Mouse (Mus musculus): ENCODE results near the gene Olfr960.

Olfr960 gene

DNA sequence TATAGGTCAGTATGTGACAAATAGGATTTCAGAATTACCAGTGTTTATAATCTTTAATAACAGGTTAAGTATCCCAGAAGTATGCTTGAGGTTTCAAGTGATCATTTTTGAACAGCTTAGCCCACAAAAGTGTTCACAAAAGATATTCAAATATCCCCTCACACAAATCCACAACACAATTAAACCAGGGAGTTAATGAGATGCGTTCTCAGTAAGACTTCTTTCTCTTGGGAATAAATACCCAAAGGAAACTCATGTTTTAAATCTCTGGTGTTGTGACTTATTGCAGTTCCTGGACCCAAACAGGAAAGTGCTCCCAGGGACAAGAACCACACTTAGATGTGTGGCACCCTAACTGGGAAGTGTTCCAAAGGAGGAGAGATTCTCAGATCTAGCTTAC lies at the start of gene Olfr960:
Gene Olfr960, plus strand, starts transcription at position 301 of the 400 bp plus-strand sequence.
- DNase-seq (ENCODE audit: low read depth, low spot score), result no peak

DNA sequence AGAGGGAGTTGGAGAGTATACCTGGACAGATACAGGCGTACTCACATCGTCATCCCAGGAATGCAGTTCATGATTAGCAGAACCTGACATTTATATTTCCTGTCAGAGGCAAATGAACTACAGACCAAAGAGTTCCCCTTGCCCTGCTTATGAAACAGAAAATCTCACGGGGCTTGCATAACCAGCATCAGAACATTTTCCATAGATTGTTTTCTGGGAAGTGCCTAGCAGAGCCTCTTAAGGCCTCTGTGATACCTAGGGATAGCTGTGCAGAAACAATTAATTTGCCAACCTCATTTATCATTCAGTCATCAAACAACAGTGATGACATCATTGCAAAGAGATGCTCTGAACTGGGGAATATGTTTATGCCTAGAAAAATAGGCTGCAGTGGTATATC lies 45.7 kb upstream of the Olfr960 start, which contains the start of gene Olfr959:
Gene Olfr959, minus strand, starts transcription at position 101 of the 400 bp plus-strand sequence.
- DNase-seq (ENCODE audit: low read depth, low spot score), result no peak

DNA sequence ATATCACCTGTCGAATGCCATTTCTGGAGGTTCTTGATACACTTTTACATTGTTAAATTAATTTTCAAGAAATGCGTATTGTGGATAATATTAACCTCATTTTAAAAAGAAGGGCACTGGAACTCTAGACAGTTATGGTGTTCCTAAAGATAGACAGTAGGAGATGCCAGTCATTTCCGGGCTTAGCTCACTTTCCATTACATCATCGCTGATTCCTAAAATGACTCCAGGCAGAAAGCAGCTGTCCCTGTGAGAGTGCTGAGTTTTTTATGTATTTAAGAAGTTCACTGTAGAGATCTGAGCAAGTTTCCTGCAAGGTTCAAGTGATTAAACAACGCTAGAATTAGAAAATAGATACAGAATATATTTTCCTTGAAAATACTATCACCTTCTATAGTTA lies 44.1 kb upstream of the Olfr960 start:
- DNase-seq (ENCODE audit: low read depth, low spot score), result no peak

DNA sequence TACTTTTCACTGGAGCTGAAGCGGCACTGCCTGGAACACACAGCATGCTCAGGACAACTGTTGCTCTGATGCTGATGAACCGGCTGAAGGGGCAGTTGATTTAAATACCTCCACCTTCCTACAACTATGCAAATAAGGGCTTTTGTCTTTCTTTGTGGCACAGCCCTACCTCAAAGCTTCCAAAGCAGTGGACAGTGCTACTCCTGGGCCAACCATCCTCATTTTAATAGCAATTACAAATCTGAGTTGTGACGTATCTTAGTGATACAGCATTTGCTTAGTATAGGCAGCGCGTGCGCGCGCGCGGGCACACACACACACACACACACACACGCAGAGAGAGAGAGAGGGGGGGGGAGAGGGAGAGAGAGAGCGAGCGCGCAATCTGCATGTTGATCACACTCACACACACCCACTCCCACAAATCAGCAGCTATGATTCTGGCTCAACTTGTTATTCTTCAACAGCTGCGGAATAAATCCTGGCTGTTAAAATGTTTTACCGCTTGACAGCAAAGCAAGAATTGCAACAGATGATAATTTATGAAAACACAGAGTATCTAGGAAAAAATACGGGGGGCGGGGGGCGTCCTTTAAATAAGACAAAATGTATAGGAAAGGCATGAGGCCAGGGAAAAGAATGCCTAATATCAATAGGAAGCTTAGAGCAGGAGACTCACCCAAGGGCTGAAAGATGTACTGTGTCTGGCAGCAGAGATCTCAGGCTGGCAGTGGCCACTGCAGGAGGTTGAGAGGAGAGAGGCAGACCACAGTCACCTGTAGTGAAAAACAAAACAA lies 18.4 kb upstream of the Olfr960 start:
- no peak for DNase-seq (ENCODE audit: low read depth, low spot score)

DNA sequence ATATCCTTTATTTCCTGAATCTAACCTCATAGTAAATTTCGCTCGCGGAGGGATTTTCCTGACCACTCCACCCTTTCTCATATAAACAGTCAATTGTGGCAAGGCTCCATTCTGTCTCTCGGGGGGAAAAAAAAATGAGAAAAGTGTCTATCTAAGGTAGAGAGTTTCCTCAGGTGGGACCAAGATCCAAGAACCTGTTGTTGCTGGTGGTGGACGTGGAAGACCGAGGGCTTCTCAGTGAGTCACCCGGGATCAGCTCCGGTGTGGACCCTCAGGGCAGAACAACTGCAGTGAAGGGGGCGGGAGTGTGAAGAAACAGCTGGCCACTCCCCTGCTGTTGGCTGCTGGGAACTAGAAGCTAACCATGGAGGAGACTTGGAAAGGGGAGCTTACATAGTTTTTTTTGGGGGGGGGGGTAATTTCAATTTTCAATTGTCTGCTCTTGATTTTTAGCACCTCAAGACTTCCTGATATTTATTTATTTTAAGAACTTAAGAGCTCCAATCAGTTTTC lies 17.8 kb upstream of the Olfr960 start:
- no peak for DNase-seq (ENCODE audit: low read depth, low spot score)

DNA sequence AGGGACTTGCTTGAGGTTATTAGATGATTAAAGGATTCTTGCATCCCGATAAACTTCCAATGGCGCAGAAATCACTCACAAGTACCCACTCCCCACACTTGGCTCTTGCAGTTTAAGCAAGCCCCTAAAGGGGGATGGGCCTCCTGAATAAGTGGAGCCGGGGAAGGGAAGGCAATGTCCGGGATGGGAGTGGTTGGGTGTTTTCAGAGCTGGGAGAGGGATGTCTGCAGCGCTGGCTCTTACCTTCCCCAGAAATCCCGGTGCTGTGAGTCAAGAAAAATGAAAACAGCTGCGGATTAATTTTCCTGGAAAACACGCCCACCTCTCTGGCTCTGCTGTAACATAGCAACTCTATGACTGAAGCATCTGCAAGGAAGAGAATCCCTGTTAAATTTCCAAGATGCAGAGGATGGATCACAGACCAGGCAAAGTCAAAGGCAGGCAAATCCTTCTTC lies 17.1 kb upstream of the Olfr960 start, which contains the start of gene AW551984:
Gene AW551984, minus strand, starts transcription at position 405 of the 455 bp plus-strand sequence.
- no peak for DNase-seq (ENCODE audit: low read depth, low spot score)

DNA sequence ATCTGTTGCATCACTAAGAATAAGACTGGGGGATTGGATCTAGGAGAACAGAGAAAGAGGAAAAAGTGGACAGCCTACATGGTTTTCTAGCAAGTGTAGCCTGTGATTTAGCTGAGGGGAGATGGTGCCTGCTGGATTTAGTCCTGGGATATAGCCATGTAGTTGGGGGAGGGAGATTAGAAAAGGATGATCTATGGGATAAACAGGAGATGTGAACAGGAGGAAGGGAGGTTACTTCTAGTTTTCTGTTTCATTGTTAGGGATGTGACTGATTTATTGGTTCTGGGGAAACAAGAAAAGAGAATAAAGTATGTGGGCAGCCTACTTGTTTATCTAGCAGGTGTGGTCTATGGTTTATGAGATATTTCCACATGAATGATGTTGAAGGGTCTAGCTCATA lies 12.7 kb upstream of the Olfr960 start:
- DNase-seq (ENCODE audit: low read depth, low spot score), result no peak

DNA sequence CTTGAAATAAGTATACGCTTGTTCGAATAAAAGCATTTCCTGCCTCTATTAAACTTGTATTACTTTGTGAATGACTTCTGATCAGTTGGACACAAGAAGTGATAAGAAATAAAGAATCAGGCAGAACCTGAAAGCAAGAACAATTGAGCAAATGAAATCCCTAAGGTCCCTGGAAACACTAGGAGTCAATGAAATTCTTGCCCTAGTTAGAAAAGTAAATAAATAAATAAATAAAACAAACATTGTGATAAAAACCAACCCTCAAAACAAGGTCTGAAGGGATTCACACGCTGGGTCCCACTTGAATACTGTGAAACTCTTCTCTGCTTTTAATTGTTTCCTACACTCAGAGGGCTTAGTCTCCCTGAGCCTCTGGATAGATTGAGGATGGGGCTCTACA lies 10.8 kb upstream of the Olfr960 start, which contains the start of gene Olfr148:
Gene Olfr148, plus strand, starts transcription at position 301 of the 400 bp plus-strand sequence.
- no peak for DNase-seq (ENCODE audit: low read depth, low spot score)

DNA sequence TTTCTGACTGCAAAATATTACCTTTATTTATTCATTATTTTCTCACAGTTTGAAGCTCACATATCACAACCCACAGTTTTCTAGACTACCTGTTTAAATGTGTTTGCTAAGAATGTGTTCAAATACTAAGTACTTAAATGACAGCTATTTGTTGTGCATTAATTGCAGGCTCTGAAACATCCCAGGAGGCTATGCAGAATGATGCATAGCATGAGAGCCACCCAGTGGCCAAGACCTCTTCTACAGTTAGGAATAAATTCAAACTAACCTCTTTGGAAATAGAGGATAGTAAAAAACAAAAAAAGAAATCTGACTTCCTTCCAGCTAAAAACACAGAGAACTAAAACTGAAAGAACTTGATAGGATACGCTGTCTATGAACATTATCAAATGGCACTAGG lies 9.2 kb upstream of the Olfr960 start:
- DNase-seq (ENCODE audit: low read depth, low spot score), result no peak

DNA sequence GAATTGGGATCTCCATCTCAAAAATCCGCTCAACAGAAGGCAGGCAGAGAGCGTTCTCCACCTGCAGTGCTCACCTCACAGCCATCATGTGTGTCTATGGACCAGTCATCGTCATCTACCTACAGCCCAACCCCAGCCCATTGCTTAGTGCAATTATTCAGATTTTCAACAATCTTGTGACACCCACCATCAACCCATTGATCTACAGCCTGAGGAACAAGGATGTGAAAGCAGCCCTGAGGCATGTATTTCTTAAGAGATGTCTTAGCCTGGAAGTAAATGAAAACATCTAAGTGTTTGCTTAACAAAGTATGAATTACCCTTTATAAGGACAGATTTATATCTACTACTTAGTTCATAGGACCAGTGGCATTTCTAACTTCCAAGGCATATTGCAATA lies 2.6 kb downstream of the Olfr960 start:
- DNase-seq (ENCODE audit: low read depth, low spot score), result no peak

DNA sequence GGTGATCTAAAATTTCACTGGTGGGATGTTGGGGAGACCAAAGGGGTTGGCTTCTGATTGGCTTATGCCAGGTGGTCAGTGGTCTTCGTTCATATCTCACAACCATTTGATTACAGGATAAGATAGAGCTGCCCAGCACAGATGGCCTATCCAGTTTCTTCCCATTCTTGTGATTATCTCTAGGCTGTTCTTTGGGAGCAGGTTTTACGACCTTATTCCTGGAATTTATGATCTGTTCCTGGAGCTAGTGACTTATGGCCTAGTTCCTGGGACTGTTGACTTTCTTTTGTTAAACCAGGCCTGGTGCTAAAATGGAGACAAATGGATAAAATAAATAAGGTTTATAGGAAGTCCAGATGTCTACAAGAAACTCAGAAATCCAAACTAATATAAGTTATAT lies 3.5 kb downstream of the Olfr960 start:
- DNase-seq (ENCODE audit: low read depth, low spot score), result no peak

DNA sequence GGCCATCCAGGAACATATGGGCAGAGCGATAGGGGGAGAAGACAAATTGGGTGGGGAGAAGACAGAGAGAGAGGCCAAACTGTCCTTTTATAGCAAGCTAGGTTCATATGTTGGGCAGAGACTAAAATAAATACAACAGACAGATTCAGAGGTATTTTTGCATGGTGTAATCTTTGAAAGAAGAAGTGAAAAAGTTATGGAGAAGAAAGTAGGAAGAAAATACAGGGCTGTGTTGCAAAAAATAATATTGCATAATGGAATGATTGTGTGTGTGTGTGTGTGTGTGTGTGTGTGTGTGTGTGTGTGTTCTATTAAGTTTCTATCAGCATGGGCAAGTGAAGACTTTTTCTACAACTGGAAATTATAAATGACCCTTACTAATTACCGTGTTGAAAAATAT lies 7.9 kb downstream of the Olfr960 start:
- no peak for DNase-seq (ENCODE audit: low read depth, low spot score)

DNA sequence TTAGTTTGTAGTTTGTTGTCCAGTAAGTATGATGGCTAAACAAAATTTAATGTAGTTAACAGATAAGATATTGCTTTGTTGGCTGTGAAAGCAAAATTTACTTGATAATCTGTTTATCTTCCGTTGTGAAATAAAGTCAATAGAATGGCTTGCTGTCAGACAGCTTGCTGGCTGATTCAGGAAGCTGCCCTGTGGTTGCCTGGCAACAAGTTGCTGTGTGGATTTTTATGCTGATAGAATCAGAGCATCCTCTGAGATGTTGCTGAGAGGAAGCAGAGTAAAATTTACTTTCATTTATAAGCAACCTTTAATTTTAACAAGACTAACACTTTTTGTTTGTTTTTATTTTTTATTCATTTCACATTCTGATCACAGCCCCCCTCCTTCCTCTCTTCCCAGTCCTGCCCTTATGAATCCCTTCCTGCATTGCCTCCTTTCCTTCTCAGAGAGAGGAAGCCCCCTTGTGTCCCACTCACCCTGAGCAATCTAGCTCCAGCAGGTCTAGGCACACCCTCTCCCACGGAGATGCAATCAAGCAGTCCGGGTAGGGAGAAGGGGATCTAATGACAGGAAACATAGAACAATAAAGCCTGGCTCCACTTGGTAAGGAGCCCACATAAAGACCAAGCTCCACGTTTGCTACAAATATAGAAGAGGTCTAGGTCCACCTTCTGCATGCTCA lies 12.9 kb downstream of the Olfr960 start:
- DNase-seq (ENCODE audit: low read depth, low spot score), result no peak

DNA sequence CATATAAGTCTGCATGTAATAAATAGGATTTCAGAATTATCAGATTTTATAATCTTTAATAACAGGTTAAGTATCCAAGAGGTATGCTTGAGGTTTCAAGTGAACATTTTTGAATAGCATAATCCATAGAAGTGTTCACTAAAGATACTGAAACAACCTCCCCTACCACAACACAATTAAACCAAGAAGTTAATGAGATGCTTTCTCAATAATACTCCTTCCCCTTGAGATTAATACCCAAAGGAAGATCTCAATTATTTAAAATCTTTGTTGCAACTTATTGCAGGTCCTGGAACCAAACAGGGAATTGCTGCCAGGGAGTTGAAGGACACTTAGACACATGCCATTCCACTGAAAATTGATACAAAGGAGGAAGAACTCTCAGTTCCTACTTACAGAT lies 23.6 kb downstream of the Olfr960 start, which contains the start of gene Olfr961:
Gene Olfr961, plus strand, starts transcription at position 301 of the 400 bp plus-strand sequence.
- DNase-seq (ENCODE audit: low read depth, low spot score), result no peak

DNA sequence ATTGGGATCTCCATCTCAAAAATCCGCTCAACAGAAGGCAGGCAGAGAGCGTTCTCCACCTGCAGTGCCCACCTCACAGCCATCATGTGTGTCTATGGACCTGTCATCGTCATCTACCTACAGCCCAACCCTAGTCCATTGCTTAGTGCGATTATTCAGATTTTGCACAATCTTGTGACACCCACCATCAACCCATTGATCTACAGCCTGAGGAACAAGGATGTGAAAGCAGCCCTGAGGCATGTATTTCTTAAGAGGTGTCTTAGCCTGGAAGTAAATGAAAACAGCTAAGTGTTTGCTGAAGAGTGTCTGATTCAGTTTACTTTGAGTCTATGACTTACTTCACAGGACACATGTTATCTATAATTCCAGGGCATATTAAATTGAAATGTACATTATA lies 26.2 kb downstream of the Olfr960 start:
- DNase-seq (ENCODE audit: low read depth, low spot score), result no peak

DNA sequence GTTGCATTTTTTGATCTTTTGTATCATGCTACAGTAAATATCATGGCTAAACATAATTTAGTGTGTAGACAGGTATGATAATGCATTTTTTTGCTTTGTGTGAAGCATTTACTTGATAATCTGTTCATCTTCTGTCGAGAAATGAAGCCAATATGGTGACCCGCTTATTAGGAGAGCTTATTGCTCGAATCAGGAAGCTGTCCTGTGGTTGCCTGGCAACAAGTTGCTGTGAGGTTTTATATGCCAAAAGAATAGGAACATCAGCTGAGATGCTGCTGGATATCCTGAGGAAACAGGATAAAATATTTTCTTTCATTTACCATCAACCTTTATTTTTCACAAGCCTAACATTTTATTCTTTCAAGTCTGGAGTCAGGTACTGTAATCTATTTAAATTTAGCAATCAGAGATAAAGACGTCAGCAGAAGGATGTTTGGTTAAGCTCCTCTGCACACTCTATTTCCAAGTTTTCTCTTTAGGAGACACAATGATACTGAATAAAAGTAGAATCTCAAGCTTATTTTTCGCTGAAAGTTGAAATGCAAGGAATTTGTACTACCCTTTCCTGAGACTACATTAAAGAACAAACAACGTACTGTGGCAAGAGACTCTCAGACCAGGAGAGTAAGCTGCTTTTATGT lies 33.7 kb downstream of the Olfr960 start:
- no peak for DNase-seq (ENCODE audit: low read depth, low spot score)

DNA sequence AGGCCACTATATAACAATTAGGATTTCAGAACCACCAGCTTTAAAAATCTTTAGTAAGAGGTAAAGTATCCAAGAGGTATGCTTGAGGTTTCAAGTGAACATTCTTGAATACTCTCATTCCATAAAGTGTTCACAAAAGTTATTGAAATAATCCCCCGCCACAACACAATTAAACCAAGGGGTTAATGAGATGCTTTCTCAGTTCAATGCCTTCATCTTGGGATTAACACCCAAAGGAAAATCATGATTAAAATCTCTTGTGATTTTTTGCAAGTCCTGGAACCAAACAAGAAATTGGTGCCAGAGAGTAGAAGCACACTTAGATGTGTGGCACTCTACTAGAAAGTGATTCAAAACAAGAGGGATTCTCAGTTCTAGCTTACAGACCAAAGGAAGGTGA lies 45.7 kb downstream of the Olfr960 start, which contains the start of gene Olfr963:
Gene Olfr963, plus strand, starts transcription at position 301 of the 400 bp plus-strand sequence.
- no peak for DNase-seq (ENCODE audit: low read depth, low spot score)

DNA sequence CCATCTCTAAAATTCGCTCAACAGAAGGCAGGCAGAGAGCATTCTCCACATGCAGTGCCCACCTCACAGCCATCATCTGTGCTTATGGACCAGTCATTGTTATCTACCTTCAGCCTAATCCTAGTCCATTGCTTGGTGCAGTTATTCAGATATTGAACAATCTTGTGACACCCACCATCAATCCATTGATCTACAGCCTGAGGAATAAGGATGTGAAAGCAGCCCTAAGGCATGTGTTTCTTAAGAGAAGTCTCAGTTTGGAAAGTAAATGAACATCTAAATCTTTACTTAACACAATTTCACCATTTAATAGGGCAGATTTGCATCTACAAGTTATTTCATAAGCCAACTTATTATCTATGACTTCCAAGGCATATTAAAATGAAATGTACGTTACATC lies 48.5 kb downstream of the Olfr960 start:
- no peak for DNase-seq (ENCODE audit: low read depth, low spot score)
